Mouse (Mus musculus): ENCODE measurements around the gene Pfas.

The Pfas gene

DNA sequence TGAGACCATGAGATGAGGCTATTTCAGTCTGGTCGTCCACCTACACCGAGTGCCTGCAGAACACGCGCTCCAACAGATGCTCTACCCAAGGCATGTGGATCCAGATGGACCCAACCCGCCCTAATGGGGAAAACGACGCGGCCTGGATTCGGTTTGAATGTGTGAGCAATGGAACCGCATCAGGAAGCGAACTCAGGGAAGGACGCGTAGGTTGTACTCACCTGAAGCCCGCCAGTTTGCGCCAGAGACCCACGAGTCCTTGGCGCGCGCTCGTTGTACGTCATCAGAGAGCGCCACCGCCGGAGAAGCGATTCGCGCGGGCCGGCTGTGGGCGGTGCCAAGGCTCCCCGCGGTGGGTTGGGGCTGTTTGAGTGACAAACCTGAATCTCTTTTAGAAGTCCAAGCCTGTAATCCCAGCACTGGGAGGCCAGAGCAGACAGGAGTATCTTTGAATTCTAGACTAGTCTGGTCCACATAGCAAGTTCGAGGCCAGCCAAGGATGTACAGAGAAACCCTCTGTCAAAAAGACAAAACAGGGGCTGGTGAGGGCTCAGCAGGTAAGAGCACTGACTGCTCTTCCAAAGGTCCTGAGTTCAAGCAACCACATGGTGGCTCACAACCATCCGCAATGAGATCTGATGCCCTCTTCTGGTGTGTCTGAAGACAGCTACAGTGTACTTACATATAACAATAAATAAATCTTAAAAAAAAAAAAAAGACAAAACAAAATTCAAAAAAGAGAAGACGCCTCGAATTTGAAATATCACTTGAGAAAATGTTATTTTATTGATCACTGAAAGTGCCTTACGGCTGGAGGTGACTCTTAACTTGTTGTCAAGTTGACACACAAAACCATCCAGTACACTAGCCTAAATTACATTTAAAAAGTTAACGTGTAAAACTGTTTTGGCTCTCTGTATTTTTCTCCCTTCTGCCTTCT is at the start of gene Pfas:
Gene Pfas, minus strand, starts transcription at position 279 of the 940 bp plus-strand sequence.
- peak; percentile 86 for DNase-seq (ENCODE audit: low read depth, low spot score)

DNA sequence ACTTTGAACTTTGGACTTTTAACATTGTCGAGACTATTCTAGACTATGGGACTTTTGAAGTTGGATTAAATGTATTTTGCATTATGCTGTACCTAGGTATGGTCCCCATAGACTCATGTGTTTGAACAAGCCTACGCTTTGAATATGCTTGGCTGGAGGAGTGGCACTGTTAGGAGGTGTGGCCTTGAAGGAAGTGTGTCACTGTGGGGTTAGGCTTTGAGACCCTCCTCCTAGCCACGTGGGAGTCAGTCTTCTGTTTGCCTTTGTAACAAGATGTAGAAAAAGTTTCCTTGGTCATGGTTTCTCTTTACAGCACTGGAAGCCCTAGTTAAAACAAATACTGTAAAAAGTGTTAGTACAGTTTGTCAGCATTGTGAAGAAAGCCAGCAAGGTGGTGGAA is 45.6 kb upstream of the Pfas start:
- DNase-seq (ENCODE audit: low read depth, low spot score) = no peak

- DNase-seq (ENCODE audit: low read depth, low spot score) = no peak
Measured at GRCm38 (mm10) chr11:69052824-69053421, 44.7 kb upstream of the Pfas start.

- DNase-seq (ENCODE audit: low read depth, low spot score) = no peak
Measured at GRCm38 (mm10) chr11:69051771-69052170, 43.5 kb upstream of the Pfas start.

DNA sequence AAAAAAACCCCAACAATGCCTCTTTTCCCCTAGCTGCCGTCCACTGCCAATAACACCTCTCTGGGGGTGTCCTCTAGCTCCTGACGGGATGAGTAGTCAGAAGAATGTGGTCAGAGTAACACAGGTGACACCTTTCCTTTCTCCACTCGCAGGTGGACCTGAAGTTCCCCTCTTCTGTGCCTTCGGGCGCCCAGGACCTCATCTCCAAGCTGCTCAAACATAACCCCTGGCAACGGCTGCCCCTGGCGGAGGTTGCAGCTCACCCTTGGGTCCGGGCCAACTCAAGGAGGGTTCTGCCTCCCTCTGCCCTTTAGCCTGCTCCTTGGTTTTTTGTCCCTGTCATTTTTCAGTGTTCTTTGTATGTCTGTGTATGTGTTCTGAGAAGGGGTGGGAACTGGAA is 42.5 kb upstream of the Pfas start:
- DNase-seq (ENCODE audit: low read depth, low spot score) = no peak

- DNase-seq (ENCODE audit: low read depth, low spot score) = no peak
Measured at GRCm38 (mm10) chr11:69048151-69048550, 39.9 kb upstream of the Pfas start.

DNA sequence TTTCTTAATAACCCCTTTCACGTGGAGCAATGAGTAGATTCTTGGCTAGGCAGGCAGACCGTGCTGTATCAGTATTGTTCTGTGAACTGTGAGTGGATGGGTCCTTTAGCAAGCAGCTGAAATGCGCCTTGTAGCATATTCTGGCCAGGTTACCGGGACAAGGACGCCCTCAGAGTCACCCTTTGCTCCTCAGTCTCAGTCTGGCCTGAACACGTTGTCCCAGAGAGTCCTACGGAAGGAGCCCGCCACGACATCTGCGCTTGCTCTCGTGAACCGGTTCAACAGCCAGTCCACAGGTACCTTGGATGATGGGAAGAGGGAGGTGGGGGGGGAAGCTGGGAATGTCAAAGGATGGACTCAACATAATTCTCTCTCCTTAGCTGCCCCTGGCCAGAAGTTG is 39.3 kb upstream of the Pfas start:
- no peak for DNase-seq (ENCODE audit: low read depth, low spot score)

DNA sequence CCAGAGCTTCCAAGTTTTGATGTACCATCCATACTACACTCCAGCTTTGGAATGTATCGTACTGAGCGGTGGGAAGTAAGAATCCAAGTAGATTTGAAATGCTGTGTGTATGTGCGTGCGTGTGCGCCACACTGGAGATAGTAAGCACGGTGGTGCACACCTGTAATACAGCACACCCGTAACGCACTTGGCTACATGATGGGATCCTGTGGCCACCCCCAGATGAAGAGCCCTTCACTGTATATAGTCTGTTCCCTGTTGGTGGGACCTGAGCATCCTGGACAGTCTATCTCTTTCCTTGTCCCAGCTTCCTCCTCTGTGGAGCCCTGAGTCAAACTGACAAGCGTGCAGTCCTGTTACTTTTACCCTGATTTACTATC is 38.1 kb upstream of the Pfas start:
- DNase-seq (ENCODE audit: low read depth, low spot score) = no peak

DNA sequence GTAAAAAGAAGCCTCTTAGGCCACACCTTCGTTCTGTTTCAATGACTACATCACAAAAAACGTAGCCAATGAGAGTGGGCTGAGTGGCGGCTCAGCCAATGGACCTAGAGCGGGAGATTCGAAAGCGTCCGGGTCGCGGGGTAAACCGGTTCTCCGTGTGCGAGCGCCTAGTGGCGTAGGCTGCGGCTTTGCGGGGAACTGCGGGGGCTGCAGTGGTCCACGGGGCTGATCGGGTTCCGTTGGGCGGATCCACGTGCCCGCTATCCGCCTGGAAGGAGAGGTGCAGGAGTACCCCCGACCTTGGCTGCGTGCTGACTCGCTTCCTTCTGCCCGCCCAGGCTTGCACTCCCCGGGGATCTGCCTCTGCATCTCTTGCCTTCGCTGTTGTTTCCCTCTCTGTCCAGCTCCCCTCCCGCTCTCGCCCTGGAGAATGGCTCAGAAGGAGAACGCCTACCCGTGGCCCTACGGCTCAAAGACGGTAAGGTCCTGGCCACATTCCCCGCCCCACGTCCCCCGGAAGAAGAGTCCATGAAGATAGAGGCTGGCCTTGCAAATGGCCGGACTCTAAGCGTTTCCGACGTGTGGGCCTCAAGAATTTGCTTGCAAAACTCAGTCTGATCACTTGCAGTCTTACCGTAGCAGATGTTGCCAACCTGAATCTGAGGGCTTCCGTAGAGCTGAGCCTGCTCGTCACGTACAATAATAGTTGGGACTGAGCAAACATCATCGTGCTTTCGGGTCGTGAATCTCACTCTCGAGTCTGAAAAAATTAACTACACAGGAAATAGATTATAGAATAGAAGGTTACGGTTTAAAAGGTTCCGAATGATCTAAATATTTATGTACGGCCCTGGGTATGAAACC is 37.5 kb upstream of the Pfas start, which contains the start of gene Aurkb:
Gene Aurkb, plus strand, starts transcription at position 117 of the 864 bp plus-strand sequence.
- DNase-seq (ENCODE audit: low read depth, low spot score) = no peak

- DNase-seq (ENCODE audit: low read depth, low spot score) = no peak
Measured at GRCm38 (mm10) chr11:69038173-69038572, 29.9 kb upstream of the Pfas start.

DNA sequence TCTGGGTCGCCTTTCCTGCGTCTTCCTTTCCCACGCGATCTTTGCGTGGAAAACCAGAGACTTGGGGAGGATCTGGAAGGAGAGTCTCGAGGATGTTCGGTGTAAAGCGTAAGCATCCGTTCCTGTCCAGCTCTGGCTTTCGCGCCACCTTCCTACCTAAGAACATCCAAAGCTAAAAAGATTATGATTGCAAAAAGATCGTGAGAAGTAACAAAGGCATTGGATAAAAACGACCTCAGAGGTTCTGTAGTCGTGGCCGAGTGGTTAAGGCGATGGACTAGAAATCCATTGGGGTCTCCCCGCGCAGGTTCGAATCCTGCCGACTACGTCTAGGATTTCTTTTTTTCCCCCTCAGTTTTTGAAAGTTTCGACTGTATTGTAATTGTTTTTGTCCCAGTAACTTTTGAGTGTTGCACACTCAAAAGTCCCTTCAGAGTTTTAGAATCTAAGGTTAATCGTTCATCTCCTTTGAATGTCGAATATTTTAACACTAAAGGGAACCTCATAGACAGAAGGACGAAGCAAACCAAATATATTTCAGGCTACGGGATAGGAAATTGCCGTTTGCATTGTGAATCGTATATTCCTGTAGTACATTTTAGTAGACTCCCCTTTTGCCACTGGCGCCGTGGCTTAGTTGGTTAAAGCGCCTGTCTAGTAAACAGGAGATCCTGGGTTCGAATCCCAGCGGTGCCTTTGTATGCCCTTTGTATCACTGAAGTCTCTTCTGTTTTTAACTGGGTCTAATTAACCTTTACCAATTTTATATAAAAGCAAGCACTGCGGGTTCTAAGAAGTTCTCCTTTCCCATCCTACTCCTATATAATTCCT is 29.2 kb upstream of the Pfas start:
- DNase-seq (ENCODE audit: low read depth, low spot score) = peak; percentile 75

- DNase-seq (ENCODE audit: low read depth, low spot score) = peak; percentile 65
Measured at GRCm38 (mm10) chr11:69036486-69037230, 28.4 kb upstream of the Pfas start.

GRCm38 (mm10) chr11:69035849-69036248 is 27.6 kb upstream of the Pfas start:
- peak; percentile 66 for DNase-seq (ENCODE audit: low read depth, low spot score)

- DNase-seq (ENCODE audit: low read depth, low spot score) = no peak
Measured at GRCm38 (mm10) chr11:69035411-69035810, 27.2 kb upstream of the Pfas start.

GRCm38 (mm10) chr11:69034585-69034984 is 26.3 kb upstream of the Pfas start:
- DNase-seq (ENCODE audit: low read depth, low spot score) = no peak

GRCm38 (mm10) chr11:69033552-69033951 is 25.3 kb upstream of the Pfas start:
- no peak for DNase-seq (ENCODE audit: low read depth, low spot score)

DNA sequence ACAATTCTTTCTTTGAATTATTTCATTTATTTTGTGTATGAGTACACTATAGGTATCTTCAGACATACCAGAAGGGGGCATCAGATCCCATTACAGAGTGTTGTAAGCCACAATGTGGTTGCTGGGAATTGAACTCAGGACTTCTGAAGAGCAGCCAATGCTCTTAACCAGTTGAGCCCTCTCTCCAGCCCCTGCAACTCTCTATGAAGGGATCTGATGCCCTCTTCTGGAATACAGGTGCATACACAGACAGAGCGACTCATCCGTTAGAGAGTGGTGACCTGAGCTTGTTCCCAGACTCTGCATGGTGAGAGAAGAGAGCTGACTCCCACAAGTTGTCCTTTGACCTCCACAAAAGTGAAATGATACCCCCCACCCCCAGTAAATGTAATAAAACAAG is 20.5 kb upstream of the Pfas start:
- no peak for DNase-seq (ENCODE audit: low read depth, low spot score)

DNA sequence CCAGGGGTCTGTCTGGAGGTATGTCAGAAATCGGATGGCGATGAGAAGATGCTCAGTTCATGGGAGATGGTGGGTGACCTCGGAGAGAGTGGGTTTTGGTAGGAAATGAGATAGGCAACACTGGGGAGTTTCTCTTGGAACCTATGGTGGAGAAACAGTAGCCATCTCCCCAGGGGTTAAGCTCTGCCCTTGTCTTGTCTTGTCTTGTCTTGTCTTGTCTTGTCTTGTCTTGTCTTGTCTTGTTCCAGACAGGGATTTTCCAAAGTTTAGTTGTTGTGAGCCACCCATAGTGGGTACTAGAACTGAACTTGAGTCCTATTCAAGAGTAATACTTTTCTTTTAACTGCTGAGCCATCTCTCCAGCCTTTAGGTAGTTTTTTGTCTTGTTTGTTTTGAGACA is 18.3 kb upstream of the Pfas start:
- DNase-seq (ENCODE audit: low read depth, low spot score) = no peak

- DNase-seq (ENCODE audit: low read depth, low spot score) = no peak
Measured at GRCm38 (mm10) chr11:69020691-69021090, 12.4 kb upstream of the Pfas start.

GRCm38 (mm10) chr11:69016755-69017154 is 8.5 kb upstream of the Pfas start:
- DNase-seq (ENCODE audit: low read depth, low spot score) = no peak
